ENCODE assay signal across 29 mouse cellular contexts in the genomic region with DNA sequence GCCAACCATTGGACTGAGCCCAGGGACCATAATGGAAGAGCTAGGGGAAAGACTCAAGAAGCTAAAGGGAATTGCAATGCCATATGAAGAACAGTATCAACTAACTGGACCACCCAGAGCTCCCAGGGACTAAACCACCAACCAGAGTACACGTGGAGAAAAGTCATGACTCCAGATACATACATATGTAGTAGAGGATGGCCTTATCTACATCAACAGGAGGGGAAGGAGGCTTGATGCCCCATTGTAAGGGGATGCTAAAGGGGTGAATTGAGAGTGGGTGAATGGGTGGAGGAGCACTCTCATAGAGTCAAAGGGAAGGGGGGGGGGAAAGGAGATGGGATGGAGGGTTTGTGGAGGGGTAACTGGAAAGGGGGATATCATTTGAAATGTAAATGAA. TPM values are rescaled to one million over a fixed set of nuclear protein-coding genes. Genes with fewer than 3 reads are reported as not detected.
A peak's percentile ranks its signal among the peaks of the same experiment; 100 is the strongest.
DNase-seq lines count a peak whose midpoint lies in the region; ATAC-seq and TF ChIP-seq lines count a peak whose summit lies in the region.
"Had no signal": no experiment of that assay in that cellular context is flagged by ENCODE, and none has a peak within 500 bp of the region (broad histone marks: within the 10 kb centered on the region; RNA-seq: fewer than 3 reads in every experiment).

No protein-coding gene starts in this region.

- no peak overlapping the region for H3K4me2 ChIP-seq in liver, embryonic 11.5 days
- no peak overlapping the region for H3K4me2 ChIP-seq in liver, postnatal 0 days (ENCODE audit: low read depth, low read length)
- H3K4me2 ChIP-seq in liver, embryonic 13.5 days = no peak overlapping the region
- no peak overlapping the region for H3K4me2 ChIP-seq in liver, embryonic 15.5 days
- H3K4me2 ChIP-seq: embryonic facial prominence, embryonic 13.5 days; embryonic facial prominence, embryonic 15.5 days; forebrain, embryonic 12.5 days had no signal

- H3K36me3 ChIP-seq in liver, embryonic 11.5 days (ENCODE audit: control insufficient read depth, insufficient read depth, low read length) = no peaks in the 10 kb centered on the region; the same call in 1 of the 2 replicates
- no peaks in the 10 kb centered on the region; the same call in 1 of the 2 replicates for H3K36me3 ChIP-seq in liver, postnatal 0 days (replicated peaks; ENCODE audit: insufficient read depth, low read length)
- peaks cover 3% of the 10 kb centered on the region for H3K36me3 ChIP-seq in liver, embryonic 13.5 days
- H3K36me3 ChIP-seq in liver, embryonic 15.5 days (replicated peaks) = 0 out of 2 replicates have a peak, but pooled peaks cover 2% of the 10 kb centered on the region
- H3K36me3 ChIP-seq in midbrain, embryonic 10.5 days = no peaks in the 10 kb centered on the region
- H3K36me3 ChIP-seq: embryonic facial prominence, embryonic 13.5 days; embryonic facial prominence, embryonic 15.5 days; forebrain, embryonic 10.5 days; forebrain, embryonic 12.5 days had no signal

- DNase-seq in liver, embryonic 11.5 days (ENCODE audit: low spot score) = no peak
- DNase-seq in liver, postnatal 0 days = no peak
- no peak for DNase-seq in liver, embryonic 13.5 days
- DNase-seq in midbrain, embryonic 10.5 days (ENCODE audit: low spot score) = no peak
- DNase-seq in frontal cortex, postnatal 10 days (ENCODE audit: low spot score in 2 of 2) = no peak
- DNase-seq: adrenal gland, adult 8-10 months; adrenal gland, postnatal 14 days; adrenal gland, postnatal 36 days; B cell, adult 2 months; cerebellum, adult 11-12 months; cerebellum, adult 2 months; cerebellum, adult 9-10 months; cerebellum, postnatal 10 days; cerebellum, postnatal 36 days; embryo, embryonic 11 days had no signal

- peaks cover 16% of the 10 kb centered on the region for H3K4me1 ChIP-seq in liver, embryonic 11.5 days (replicated peaks; ENCODE audit: control insufficient read depth, insufficient read depth, low read length)
- H3K4me1 ChIP-seq in liver, postnatal 0 days (ENCODE audit: insufficient read depth) = peaks cover 24% of the 10 kb centered on the region
- peaks cover 89% of the 10 kb centered on the region for H3K4me1 ChIP-seq in liver, embryonic 13.5 days (replicated peaks)
- peaks cover 86% of the 10 kb centered on the region for H3K4me1 ChIP-seq in liver, embryonic 15.5 days (replicated peaks)
- no peaks in the 10 kb centered on the region for H3K4me1 ChIP-seq in midbrain, embryonic 10.5 days
- H3K4me1 ChIP-seq: embryonic facial prominence, embryonic 13.5 days; embryonic facial prominence, embryonic 15.5 days; forebrain, embryonic 10.5 days; forebrain, embryonic 12.5 days had no signal

- WGBS in liver, embryonic 11.5 days = 72% methylated on average over 1 of the region's 1 CpGs
- 57% methylated on average over 1 of the region's 1 CpGs for WGBS in liver, postnatal 0 days (ENCODE audit: insufficient replicate concordance)
- WGBS in liver, embryonic 13.5 days (ENCODE audit: insufficient replicate concordance) = 19% methylated on average over 1 of the region's 1 CpGs
- WGBS in liver, embryonic 15.5 days (ENCODE audit: insufficient replicate concordance) = 34% methylated on average over 1 of the region's 1 CpGs
- WGBS in midbrain, embryonic 10.5 days = 79% methylated on average over 1 of the region's 1 CpGs

- H3K9me3 ChIP-seq in liver, embryonic 11.5 days (ENCODE audit: control insufficient read depth, low read length) = no peaks in the 10 kb centered on the region
- no peaks in the 10 kb centered on the region for H3K9me3 ChIP-seq in liver, postnatal 0 days (ENCODE audit: low read length)
- no peaks in the 10 kb centered on the region for H3K9me3 ChIP-seq in liver, embryonic 13.5 days (replicated peaks)
- H3K9me3 ChIP-seq in liver, embryonic 15.5 days (replicated peaks) = no peaks in the 10 kb centered on the region
- no peaks in the 10 kb centered on the region for H3K9me3 ChIP-seq in midbrain, embryonic 10.5 days (replicated peaks)
- H3K9me3 ChIP-seq: embryonic facial prominence, embryonic 13.5 days; embryonic facial prominence, embryonic 15.5 days; forebrain, embryonic 10.5 days; forebrain, embryonic 12.5 days; G1E had no signal

- TF ChIP-seq EP300 in liver, postnatal 0 days (IDR thresholded peaks at IDR 0.05; ENCODE audit: low read depth) = no peak

- H3K27ac ChIP-seq in liver, embryonic 11.5 days (ENCODE audit: low read depth, low read length) = no peak overlapping the region
- no peak overlapping the region for H3K27ac ChIP-seq in liver, postnatal 0 days (ENCODE audit: low read depth)
- peak overlapping the region; percentile 67 for H3K27ac ChIP-seq in liver, embryonic 13.5 days
- peak overlapping the region; percentile 70 for H3K27ac ChIP-seq in liver, embryonic 15.5 days (replicated peaks)
- H3K27ac ChIP-seq in midbrain, embryonic 10.5 days (replicated peaks) = no peak overlapping the region
- H3K27ac ChIP-seq: embryonic facial prominence, embryonic 13.5 days; embryonic facial prominence, embryonic 15.5 days; forebrain, embryonic 10.5 days; forebrain, embryonic 12.5 days had no signal

- H3K4me3 ChIP-seq in liver, embryonic 11.5 days (ENCODE audit: low read depth, low read length) = no peak overlapping the region
- no peak overlapping the region for H3K4me3 ChIP-seq in liver, postnatal 0 days (ENCODE audit: low read depth, low read length)
- no peak overlapping the region for H3K4me3 ChIP-seq in liver, embryonic 13.5 days (replicated peaks)
- no peak overlapping the region for H3K4me3 ChIP-seq in liver, embryonic 15.5 days (replicated peaks)
- no peak overlapping the region for H3K4me3 ChIP-seq in midbrain, embryonic 10.5 days
- H3K4me3 ChIP-seq: embryonic facial prominence, embryonic 13.5 days; embryonic facial prominence, embryonic 15.5 days; erythroblast, embryonic 14.5 days; forebrain, embryonic 10.5 days; forebrain, embryonic 12.5 days had no signal

- ATAC-seq in liver, embryonic 11.5 days (replicated peaks; ENCODE audit: low FRiP score) = peak; percentile 53; the same call in 1 of the 2 replicates
- no peak for ATAC-seq in liver, postnatal 0 days
- ATAC-seq in liver, embryonic 13.5 days (ENCODE audit: low read depth) = peak; percentile 46
- ATAC-seq in liver, embryonic 15.5 days (ENCODE audit: insufficient read depth) = no peak
- ATAC-seq: activated CD4-positive, CD25-positive, alpha-beta regulatory T cell, adult 4 months; CD4-positive, CD25-positive, alpha-beta regulatory T cell, adult 4 months; forebrain, embryonic 14.5 days; forebrain, embryonic 16.5 days; Patski had no signal

- H3K27me3 ChIP-seq in liver, embryonic 11.5 days (replicated peaks; ENCODE audit: control insufficient read depth, insufficient read depth, low read length) = no peaks in the 10 kb centered on the region
- no peaks in the 10 kb centered on the region for H3K27me3 ChIP-seq in liver, postnatal 0 days (ENCODE audit: insufficient read depth, low read length)
- H3K27me3 ChIP-seq in liver, embryonic 13.5 days = no peaks in the 10 kb centered on the region
- H3K27me3 ChIP-seq in liver, embryonic 15.5 days = no peaks in the 10 kb centered on the region
- no peaks in the 10 kb centered on the region for H3K27me3 ChIP-seq in midbrain, embryonic 10.5 days (ENCODE audit: low read depth, poor library complexity, severe bottlenecking)
- H3K27me3 ChIP-seq: CH12.LX; embryonic facial prominence, embryonic 13.5 days; embryonic facial prominence, embryonic 15.5 days; forebrain, embryonic 12.5 days; Patski had no signal

- no peak overlapping the region for H3K9ac ChIP-seq in liver, embryonic 11.5 days (ENCODE audit: low read depth, low read length)
- no peak overlapping the region for H3K9ac ChIP-seq in liver, postnatal 0 days (replicated peaks)
- H3K9ac ChIP-seq in liver, embryonic 13.5 days = peak overlapping the region; percentile 20; the same call in 1 of the 2 replicates
- no peak overlapping the region for H3K9ac ChIP-seq in liver, embryonic 15.5 days
- H3K9ac ChIP-seq: embryonic facial prominence, embryonic 13.5 days; embryonic facial prominence, embryonic 15.5 days; forebrain, embryonic 12.5 days had no signal

- no peak for TF ChIP-seq CTCF in liver, postnatal 0 days (IDR thresholded peaks at IDR 0.05; ENCODE audit: low read depth)

RNA-seq across cellular contexts. Expression of a gene that starts 17.9 kb away (rescaled TPM):
- polyA plus RNA-seq in liver, embryonic 11.5 days (2014; fragmentation: Nextera tagmentation; extraction: Ambion mirVana) = 7.9 and 10.9 TPM in 2 replicates
- 4.7 and 6.1 TPM in 2 replicates for polyA plus RNA-seq in liver, postnatal 0 days (2015; fragmentation: Nextera tagmentation; extraction: Ambion mirVana)
- 9.7 and 10.0 TPM in 2 replicates for polyA plus RNA-seq in liver, embryonic 13.5 days (2015; fragmentation: Nextera tagmentation; extraction: Ambion mirVana)
- polyA plus RNA-seq in liver, embryonic 15.5 days (2015; fragmentation: Nextera tagmentation; extraction: Ambion mirVana) = 10.1 and 15.2 TPM in 2 replicates
- polyA plus RNA-seq in midbrain, embryonic 10.5 days (2016; fragmentation: Nextera tagmentation; extraction: Ambion mirVana) = 4.3 and 5.1 TPM in 2 replicates

RNA-seq across cellular contexts. Expression of a gene that starts 48.1 kb away (rescaled TPM):
- polyA plus RNA-seq in liver, embryonic 11.5 days (2014; fragmentation: Nextera tagmentation; extraction: Ambion mirVana) = 0.26 TPM in 1 of 2 replicates, not detected in the other
- 0.16 and 0.33 TPM in 2 replicates for polyA plus RNA-seq in liver, postnatal 0 days (2015; fragmentation: Nextera tagmentation; extraction: Ambion mirVana)
- 0.16 TPM in 1 of 2 replicates, not detected in the other for polyA plus RNA-seq in liver, embryonic 13.5 days (2015; fragmentation: Nextera tagmentation; extraction: Ambion mirVana)
- polyA plus RNA-seq in liver, embryonic 15.5 days (2015; fragmentation: Nextera tagmentation; extraction: Ambion mirVana) = not detected in 2 replicates
- 0.42 TPM in 1 of 2 replicates, not detected in the other for polyA plus RNA-seq in midbrain, embryonic 10.5 days (2016; fragmentation: Nextera tagmentation; extraction: Ambion mirVana)
- polyA plus RNA-seq: activated CD4-positive, CD25-positive, alpha-beta regulatory T cell, adult 4 months; CD4-positive, CD25-positive, alpha-beta regulatory T cell, adult 4 months; cerebellum, adult 2 months; embryonic facial prominence, embryonic 11.5 days; erythroblast, embryonic 14.5 days; G1E had no signal

Comparison
In these comparisons a context has a peak if more than half of its experiments do, and no peak if none do; other contexts are left out.
1. ATAC-seq: peak in liver, embryonic 11.5 days (single experiment) and liver, embryonic 13.5 days (single experiment); none in liver, postnatal 0 days (single experiment) and liver, embryonic 15.5 days (single experiment).
2. H3K27ac ChIP-seq: peak in liver, embryonic 13.5 days (single experiment) and liver, embryonic 15.5 days (single experiment); none in liver, embryonic 11.5 days (single experiment), liver, postnatal 0 days (single experiment) and midbrain, embryonic 10.5 days (single experiment).